Mouse (Mus musculus) liver, postnatal 0 days (tissue): ENCODE data around the gene Bcs1l.

Experiments
- CTCF ChIP-seq: sonication (generic); IDR thresholded peaks from 2 replicates; pipeline ENCODE4 v1.5.1; 2016; ENCODE audit warnings: antibody characterized with exemption, low read depth
- EP300 ChIP-seq: IDR thresholded peaks from 2 replicates; pipeline ENCODE4 v1.6.1; 2016; ENCODE audit warnings: antibody characterized with exemption, low read depth, mild to moderate bottlenecking

- no peak for TF ChIP-seq CTCF
- no peak for TF ChIP-seq EP300
These were observed 49.4 kb upstream of the Bcs1l start for GRCm38 (mm10) chr1:74538650-74539049.
